Mouse (Mus musculus) urinary bladder, adult 18-20 months (tissue): ENCODE measurements around the gene H2afy.

Experiments used
- DNase-seq, 2 experiments: peaks; one replicate each; pipeline ENCODE4 v3.0.0; 2022; ENCODE audit warnings: low spot score in 2 of 2, mixed read lengths in 2 of 2

The H2afy gene

GRCm38 (mm10) chr13:56112496-56112895 lies 23.7 kb downstream of the H2afy start:
- DNase-seq = no peak

- DNase-seq = no peak
These were observed 24.6 kb downstream of the H2afy start for GRCm38 (mm10) chr13:56111601-56112000.

- DNase-seq = no peak
These were observed 25.2 kb downstream of the H2afy start for GRCm38 (mm10) chr13:56110694-56111531.

- no peak for DNase-seq
These were observed 26.5 kb downstream of the H2afy start for GRCm38 (mm10) chr13:56109703-56110102.

GRCm38 (mm10) chr13:56108849-56109519 lies 27.2 kb downstream of the H2afy start:
- no peak for DNase-seq

- no peak for DNase-seq
These were observed 31.2 kb downstream of the H2afy start for GRCm38 (mm10) chr13:56104971-56105391.

GRCm38 (mm10) chr13:56103796-56104746 lies 32.1 kb downstream of the H2afy start:
- no peak for DNase-seq

- DNase-seq = no peak
These were observed 34.0 kb downstream of the H2afy start for GRCm38 (mm10) chr13:56102160-56102559.

- no peak for DNase-seq
These were observed 40.5 kb downstream of the H2afy start for GRCm38 (mm10) chr13:56095601-56096195.

- no peak for DNase-seq
These were observed 41.6 kb downstream of the H2afy start for GRCm38 (mm10) chr13:56094544-56094943.

- no peak for DNase-seq
These were observed 42.5 kb downstream of the H2afy start for GRCm38 (mm10) chr13:56093680-56094079.

GRCm38 (mm10) chr13:56092606-56093005 lies 43.6 kb downstream of the H2afy start:
- DNase-seq = no peak

- DNase-seq = no peak
These were observed 45.6 kb downstream of the H2afy start for GRCm38 (mm10) chr13:56090597-56090996.

- no peak for DNase-seq
These were observed 47.6 kb downstream of the H2afy start for GRCm38 (mm10) chr13:56088602-56089001.

GRCm38 (mm10) chr13:56087936-56088335 lies 48.2 kb downstream of the H2afy start:
- DNase-seq = no peak

- no peak for DNase-seq
These were observed 51.8 kb downstream of the H2afy start for GRCm38 (mm10) chr13:56084146-56084905.

GRCm38 (mm10) chr13:56081656-56082055 lies 54.5 kb downstream of the H2afy start:
- no peak for DNase-seq

- no peak for DNase-seq
These were observed 56.5 kb downstream of the H2afy start for GRCm38 (mm10) chr13:56079616-56080015.

- no peak for DNase-seq
These were observed 57.4 kb downstream of the H2afy start for GRCm38 (mm10) chr13:56078724-56079262.

- DNase-seq = no peak
These were observed 60.2 kb downstream of the H2afy start for GRCm38 (mm10) chr13:56075930-56076329.
